ENCODE assay signal across 8 mouse cellular contexts in the genomic region with DNA sequence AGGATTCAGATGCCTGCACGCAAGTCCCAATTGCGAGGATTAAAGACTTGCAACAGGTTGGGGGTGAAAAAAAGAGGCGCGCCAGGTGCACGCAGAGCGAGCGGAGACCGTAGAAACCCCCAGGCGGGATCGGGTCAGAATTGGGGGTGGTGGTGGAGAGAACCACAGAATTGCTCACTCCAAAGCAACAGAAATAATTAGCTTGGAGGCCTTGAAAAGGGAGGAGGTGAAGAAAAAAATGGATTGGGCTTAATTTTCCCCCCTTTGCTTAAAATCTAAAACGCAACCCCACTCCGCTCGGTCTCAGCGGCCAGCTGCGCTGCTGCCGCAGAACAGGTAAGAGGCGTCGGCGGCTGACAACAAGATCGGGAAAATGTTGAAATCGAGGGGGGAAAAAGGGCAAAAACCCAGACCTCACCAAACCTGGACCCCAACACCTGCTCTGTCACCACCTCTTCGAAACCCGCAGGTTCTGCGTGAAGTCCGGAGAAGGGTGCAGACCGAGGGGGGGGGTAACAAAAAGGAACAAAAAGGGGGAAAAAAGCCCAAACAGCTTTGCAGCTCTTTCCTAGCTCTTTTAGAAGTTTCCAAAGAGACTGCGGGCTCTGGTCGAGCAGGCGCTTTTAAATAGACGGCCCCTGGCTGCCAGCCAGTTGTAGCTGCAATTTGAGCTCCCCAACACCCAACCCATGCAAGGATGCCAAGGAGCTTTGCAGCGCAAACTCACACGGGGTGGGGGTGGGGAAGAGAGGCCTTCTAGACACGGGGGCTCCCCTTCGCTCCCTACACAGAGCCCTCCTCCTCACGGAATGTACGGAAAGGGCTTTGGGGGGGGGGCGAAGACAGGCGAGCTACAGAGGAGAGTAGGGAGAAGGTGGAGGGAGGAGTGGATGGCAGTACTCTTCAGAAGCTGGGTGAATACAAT. TPM values are rescaled to one million over a fixed set of nuclear protein-coding genes. Genes with fewer than 3 reads are reported as not detected.
A peak's percentile ranks its signal among the peaks of the same experiment; 100 is the strongest.
DNase-seq lines count a peak whose midpoint lies in the region; ATAC-seq and TF ChIP-seq lines count a peak whose summit lies in the region.

Igfbp5 (minus strand) TSS at position 598 of the 925 bp plus-strand sequence.

- WGBS in heart, embryonic 15.5 days = under 1% methylated on average over 38 of the region's 38 CpGs
- WGBS in liver, embryonic 15.5 days (ENCODE audit: insufficient replicate concordance) = 2% methylated on average over 38 of the region's 38 CpGs

- H3K9ac ChIP-seq in heart, embryonic 15.5 days = peak within 1 kb of the TSS; percentile 74
- no peak within 1 kb of the TSS; the same call in 1 of the 2 replicates for H3K9ac ChIP-seq in liver, embryonic 15.5 days

- no peaks in the 10 kb centered on the region for H3K9me3 ChIP-seq in megakaryocyte, embryonic 14.5 days
- no peaks in the 10 kb centered on the region for H3K9me3 ChIP-seq in heart, embryonic 15.5 days (replicated peaks)
- no peaks in the 10 kb centered on the region for H3K9me3 ChIP-seq in liver, embryonic 15.5 days (replicated peaks)

- no peak for ATAC-seq in megakaryocyte, adult 5-6 weeks (ENCODE audit: poor library complexity, severe bottlenecking)
- peak; percentile 58 for ATAC-seq in heart, embryonic 15.5 days (replicated peaks; ENCODE audit: insufficient number of reproducible peaks, insufficient read depth, low FRiP score, low read depth)
- no peak for ATAC-seq in liver, embryonic 15.5 days (ENCODE audit: insufficient read depth)

- peaks cover 86% of the 10 kb centered on the region for H3K27me3 ChIP-seq in megakaryocyte, embryonic 14.5 days (replicated peaks)
- H3K27me3 ChIP-seq in heart, embryonic 15.5 days = 0 out of 2 replicates have a peak, but pooled peaks cover 5% of the 10 kb centered on the region
- H3K27me3 ChIP-seq in liver, embryonic 15.5 days = peaks cover 93% of the 10 kb centered on the region

- peak; percentile 93 to 96 for DNase-seq in kidney, postnatal 25 days
- DNase-seq in ovary, adult 18-20 months (ENCODE audit: low spot score) = peak; percentile 65
- DNase-seq in spleen, postnatal 10 days (ENCODE audit: low spot score in 2 of 2) = no peak

- TF ChIP-seq POLR2A in embryonic fibroblast, embryonic 13.5 days (IDR thresholded peaks at IDR 0.05; ENCODE audit: low read depth, low read length) = peak; percentile 70; the same call in 1 of the 2 replicates

- peak within 1 kb of the TSS; percentile 62 for H3K4me3 ChIP-seq in megakaryocyte, embryonic 14.5 days (replicated peaks)
- H3K4me3 ChIP-seq in embryonic fibroblast, embryonic 13.5 days (ENCODE audit: insufficient read depth, low read length) = peak within 1 kb of the TSS; percentile 38
- H3K4me3 ChIP-seq in heart, embryonic 15.5 days = peak within 1 kb of the TSS; percentile 75
- H3K4me3 ChIP-seq in liver, embryonic 15.5 days (replicated peaks) = peak within 1 kb of the TSS; percentile 20

- TF ChIP-seq CTCF in embryonic fibroblast, embryonic 13.5 days (IDR thresholded peaks at IDR 0.05; ENCODE audit: borderline replicate concordance, insufficient read depth, low read length) = no peak

- H3K36me3 ChIP-seq in megakaryocyte, embryonic 14.5 days (replicated peaks; ENCODE audit: low read length) = no peaks in the 10 kb centered on the region
- no peaks in the 10 kb centered on the region for H3K36me3 ChIP-seq in heart, embryonic 15.5 days
- no peaks in the 10 kb centered on the region for H3K36me3 ChIP-seq in liver, embryonic 15.5 days (replicated peaks)

- no peak within 1 kb of the TSS for H3K27ac ChIP-seq in embryonic fibroblast, embryonic 13.5 days (ENCODE audit: insufficient read depth, low read length)
- H3K27ac ChIP-seq in heart, embryonic 15.5 days = peak within 1 kb of the TSS; percentile 88
- H3K27ac ChIP-seq in liver, embryonic 15.5 days (replicated peaks) = no peak within 1 kb of the TSS

- peaks cover 45% of the 10 kb centered on the region for H3K4me1 ChIP-seq in megakaryocyte, embryonic 14.5 days
- H3K4me1 ChIP-seq in embryonic fibroblast, embryonic 13.5 days (ENCODE audit: control insufficient read depth, insufficient read depth, low read length) = peaks cover 7% of the 10 kb centered on the region
- H3K4me1 ChIP-seq in heart, embryonic 15.5 days (replicated peaks) = peaks cover 67% of the 10 kb centered on the region
- H3K4me1 ChIP-seq in liver, embryonic 15.5 days (replicated peaks) = peaks cover 35% of the 10 kb centered on the region

- H3K4me2 ChIP-seq in heart, embryonic 15.5 days = peak within 1 kb of the TSS; percentile 95
- peak within 1 kb of the TSS; percentile 47 for H3K4me2 ChIP-seq in liver, embryonic 15.5 days

RNA-seq across cellular contexts. Expression of gene Igfbp5, which starts in this region (rescaled TPM):
- 0.04 TPM in 1 of 2 replicates, not detected in the other for polyA plus RNA-seq in megakaryocyte, embryonic 14.5 days (2012; ENCODE audit: insufficient read depth, low replicate concordance)
- total RNA-seq in megakaryocyte, adult 5-6 weeks (2015) = 2.7 and 2.9 TPM in 2 replicates
- total RNA-seq in megakaryocyte, adult 5-6 weeks (2017) = 1.2 and 1.6 TPM in 2 replicates
- 149 and 746 TPM in 2 replicates for polyA plus RNA-seq in embryonic fibroblast, embryonic 13.5 days (2011; ENCODE audit: insufficient read length, low read depth, missing spikeins)
- 79.0 and 101 TPM in 2 replicates for polyA plus RNA-seq in heart, embryonic 15.5 days (2015; fragmentation: Nextera tagmentation; extraction: Ambion mirVana)
- polyA plus RNA-seq in liver, embryonic 15.5 days (2015; fragmentation: Nextera tagmentation; extraction: Ambion mirVana) = 2.0 and 2.2 TPM in 2 replicates

Comparison
In these comparisons a context has a peak if more than half of its experiments do, and no peak if none do; other contexts are left out.
1. RNA of gene Igfbp5 (polyA plus RNA-seq): 149 to 746 TPM in embryonic fibroblast, embryonic 13.5 days and 79.0 to 101 TPM in heart, embryonic 15.5 days; 2.0 to 2.2 TPM in liver, embryonic 15.5 days and 0.04 TPM in megakaryocyte, embryonic 14.5 days; every median in the first group is over 10 times any median in the second.
2. H3K4me3 ChIP-seq: peak in every context shown above with its lines; median percentile 75 in heart, embryonic 15.5 days; 62 in megakaryocyte, embryonic 14.5 days; 38 in embryonic fibroblast, embryonic 13.5 days; 20 in liver, embryonic 15.5 days.
3. DNase-seq: peak in kidney, postnatal 25 days (2 of 2) and ovary, adult 18-20 months (single experiment); none in spleen, postnatal 10 days (0 of 2).